Mouse (Mus musculus) brown adipose tissue, adult 24 weeks (tissue): ENCODE results near the gene Catsperg1. TPM values are rescaled to one million over a fixed set of nuclear protein-coding genes. Genes with fewer than 3 reads are reported as not detected.
"Not testable (repeated sequence)": the region's sequence is repeated elsewhere in the genome, so short reads cannot be mapped to it uniquely, and the experiment has no call there.

Experiments
- H3K27ac ChIP-seq: fragments of 200-500 bp; replicated peaks from 2 replicates; pipeline ENCODE4 v1.5.1; 2012; ENCODE audit warnings: low read depth, mild to moderate bottlenecking, low read length
- H3K4me1 ChIP-seq: fragments of 200-500 bp; 2 replicates; pipeline ENCODE4 v1.6.1; 2012; ENCODE audit warnings: low read length, mixed read lengths; ENCODE audit not compliant: control insufficient read depth, insufficient read depth, insufficient read length
- H3K4me3 ChIP-seq: fragments of 200-500 bp; 2 replicates; pipeline ENCODE4 v1.5.1; 2012; ENCODE audit warnings: low read depth, mild to moderate bottlenecking, low read length, moderate library complexity; ENCODE audit not compliant: insufficient read depth
- polyA plus RNA-seq: library from polyadenylated mRNA; stranded (reverse); fragments of >200 nt; gene quantifications from 2 replicates; pipeline ENCODE4 v1.2.4, GENCODE M21; 2012; ENCODE audit not compliant: missing spikeins, insufficient read depth, insufficient read length

The Catsperg1 gene
- polyA plus RNA-seq, 1 experiment: not detected

- Histone ChIP-seq H3K4me3 (peak overlapping the region; percentile 39), H3K27ac (peak overlapping the region; percentile 79)
- not testable (repeated sequence) for H3K4me1 ChIP-seq
These were observed 23.8 kb upstream of the Catsperg1 start for GRCm38 (mm10) chr7:29237596-29237995.

DNA sequence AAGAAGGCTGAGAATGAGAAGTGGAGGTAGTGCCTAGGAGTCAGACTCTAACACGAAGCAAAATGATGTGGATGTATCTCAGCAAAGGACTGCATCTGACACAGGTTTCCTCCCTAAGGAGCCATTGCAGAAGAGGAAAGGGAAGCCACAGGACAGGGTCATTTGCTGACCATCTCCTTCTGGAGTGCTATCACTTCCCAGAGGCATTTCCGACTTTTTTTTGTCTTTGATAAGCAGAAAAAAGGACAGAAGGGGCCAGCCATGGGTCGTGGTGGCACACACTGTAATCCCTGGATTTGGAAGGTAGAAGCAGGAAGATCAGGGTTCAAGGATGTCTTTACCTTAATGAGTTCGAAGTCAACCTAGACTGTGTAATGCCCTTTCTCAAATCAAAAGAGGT, 22.8 kb upstream of the Catsperg1 start:
- no peak overlapping the region for H3K4me3 ChIP-seq
- 0 out of 2 replicates have a peak overlapping the region, but pooled peaks have one; percentile 11 for H3K27ac ChIP-seq
- H3K4me1 ChIP-seq: peaks cover 5% of the 10 kb centered on the region; the same call in 1 of the 2 replicates

- H3K4me1 ChIP-seq: peaks cover 5% of the 10 kb centered on the region; the same call in 1 of the 2 replicates
- no peak overlapping the region for H3K4me3 ChIP-seq
- H3K27ac ChIP-seq: no peak overlapping the region
These were observed 20.8 kb upstream of the Catsperg1 start for GRCm38 (mm10) chr7:29234661-29235060.

GRCm38 (mm10) chr7:29233745-29234144, 19.9 kb upstream of the Catsperg1 start:
- H3K27ac ChIP-seq: no peak overlapping the region
- H3K4me3 ChIP-seq: no peak overlapping the region
- 0 out of 2 replicates have a peak, but pooled peaks cover under 1% of the 10 kb centered on the region for H3K4me1 ChIP-seq

DNA sequence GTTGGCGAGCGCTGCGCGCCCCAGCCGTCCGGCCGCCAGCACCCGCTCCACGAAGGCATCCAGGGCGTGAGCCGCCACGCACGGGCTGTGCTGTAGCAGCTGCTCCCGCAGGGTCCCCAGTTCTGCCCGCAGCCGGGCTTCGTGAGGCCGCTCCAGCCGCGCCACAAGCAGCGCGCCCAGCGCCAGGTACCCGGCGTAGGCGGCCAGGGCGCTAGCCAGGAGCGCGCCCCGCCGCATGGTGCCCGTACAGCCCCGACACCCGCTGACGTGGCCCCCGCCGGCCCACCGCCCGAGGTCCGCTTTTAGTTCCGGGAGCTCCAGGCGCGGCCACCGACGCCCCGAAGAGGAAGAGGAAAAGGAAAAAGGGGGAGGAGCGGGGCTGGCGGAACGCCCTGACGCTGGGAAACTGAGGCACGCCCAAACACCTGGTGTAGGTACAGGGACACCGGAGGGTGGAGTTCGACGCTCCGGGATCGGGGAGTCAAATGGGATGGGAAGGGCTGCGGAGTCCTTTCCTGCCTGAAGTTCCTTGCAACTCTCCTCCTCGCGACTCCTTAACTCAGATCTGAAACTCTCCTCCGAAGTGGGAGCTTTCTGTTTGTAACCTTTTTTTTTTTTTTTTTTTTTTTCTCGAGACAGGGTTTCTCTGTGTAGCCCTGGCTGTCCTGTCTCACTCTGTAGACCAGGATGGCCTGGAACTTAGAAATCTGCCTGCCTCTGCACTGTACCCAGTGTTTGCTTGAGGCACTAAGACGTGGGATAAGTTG, 18.6 kb upstream of the Catsperg1 start, which contains the start of gene Kcnk6:
TSS of gene Kcnk6 (minus strand) at position 269 of the 767 bp plus-strand sequence.
- H3K4me1 ChIP-seq: no peaks in the 10 kb centered on the region
- H3K27ac ChIP-seq: peak within 1 kb of the TSS; percentile 74
- H3K4me3 ChIP-seq: peak within 1 kb of the TSS; percentile 76

DNA sequence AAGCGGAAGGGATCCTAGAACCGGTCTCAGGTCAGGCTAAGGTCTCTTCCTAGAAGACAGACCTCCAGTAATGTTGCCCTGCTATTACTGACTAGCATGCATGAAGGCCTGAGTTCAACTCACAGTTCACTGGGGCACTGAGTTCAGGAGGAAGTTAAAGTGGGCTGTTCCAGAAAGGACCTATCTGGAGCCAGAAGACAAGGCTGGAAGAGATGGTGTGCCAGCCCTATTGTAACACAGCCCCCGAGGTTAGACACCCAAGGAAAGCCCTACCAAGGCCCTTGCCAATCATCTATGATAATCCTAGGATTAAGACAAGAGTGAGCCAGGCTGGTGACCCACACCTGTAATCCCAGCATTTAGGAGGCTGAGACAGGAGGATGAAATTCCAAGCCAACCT, 17.7 kb upstream of the Catsperg1 start:
- Histone ChIP-seq H3K4me3 (peak overlapping the region; percentile 76), H3K27ac (peak overlapping the region; percentile 74), H3K4me1 (no peaks in the 10 kb centered on the region)

DNA sequence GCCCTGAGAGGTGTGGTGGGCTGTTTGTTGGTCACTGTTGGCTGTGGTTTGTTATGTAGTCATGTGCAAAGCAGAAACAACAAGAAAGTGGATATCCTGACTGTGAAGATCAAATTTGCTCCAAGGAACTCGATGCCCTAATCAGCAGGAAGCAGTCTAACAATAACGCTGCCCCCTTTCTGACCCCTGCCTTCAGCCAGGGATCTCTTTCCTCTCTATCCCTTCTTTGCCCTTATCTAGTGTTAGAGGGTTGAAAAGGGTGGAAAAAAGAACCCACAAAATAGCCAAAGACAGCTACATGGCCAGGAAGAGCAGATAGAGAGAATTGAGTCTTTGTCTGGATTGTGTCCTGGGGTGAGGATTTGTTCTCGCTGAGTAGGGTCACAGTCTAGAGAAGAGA, 16.7 kb upstream of the Catsperg1 start:
- Histone ChIP-seq H3K27ac (peak overlapping the region; percentile 28; the same call in 1 of the 2 replicates), H3K4me3 (no peak overlapping the region), H3K4me1 (no peaks in the 10 kb centered on the region)

DNA sequence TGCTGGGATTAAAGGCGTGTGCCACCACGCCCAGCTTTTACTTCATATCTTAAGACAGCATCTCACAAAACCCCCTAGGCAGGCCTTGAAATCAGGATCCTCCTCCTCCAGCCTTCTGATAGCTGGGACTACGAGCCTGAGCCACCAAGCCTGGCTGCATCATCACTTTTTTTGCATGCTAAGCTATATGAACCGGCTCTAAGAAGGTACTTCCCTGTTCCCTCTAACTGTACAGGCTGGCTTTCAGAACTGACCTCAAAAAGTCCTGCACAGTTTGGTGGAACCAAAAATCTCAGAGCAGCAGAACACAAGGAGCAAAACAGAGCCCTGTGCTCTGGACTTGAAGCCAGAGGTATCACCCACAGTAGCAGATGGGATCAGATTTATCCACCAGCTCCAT, 14.4 kb upstream of the Catsperg1 start:
- Histone ChIP-seq H3K27ac (peak overlapping the region; percentile 21), H3K4me1 (no peaks in the 10 kb centered on the region), H3K4me3 (no peak overlapping the region)

- Histone ChIP-seq H3K4me3 (no peak overlapping the region), H3K27ac (no peak overlapping the region), H3K4me1 (no peaks in the 10 kb centered on the region)
These were observed 11.7 kb upstream of the Catsperg1 start for GRCm38 (mm10) chr7:29225520-29225919.

- Histone ChIP-seq H3K4me1 (no peaks in the 10 kb centered on the region), H3K4me3 (no peak overlapping the region), H3K27ac (no peak overlapping the region)
These were observed 11.0 kb upstream of the Catsperg1 start for GRCm38 (mm10) chr7:29224756-29225394.

GRCm38 (mm10) chr7:29214846-29215245, 1.0 kb upstream of the Catsperg1 start:
- no peak overlapping the region for H3K27ac ChIP-seq
- no peaks in the 10 kb centered on the region for H3K4me1 ChIP-seq
- H3K4me3 ChIP-seq: no peak overlapping the region

GRCm38 (mm10) chr7:29214236-29214635, 401 bp upstream of the Catsperg1 start:
- Histone ChIP-seq H3K4me1 (no peaks in the 10 kb centered on the region), H3K4me3 (no peak overlapping the region)

DNA sequence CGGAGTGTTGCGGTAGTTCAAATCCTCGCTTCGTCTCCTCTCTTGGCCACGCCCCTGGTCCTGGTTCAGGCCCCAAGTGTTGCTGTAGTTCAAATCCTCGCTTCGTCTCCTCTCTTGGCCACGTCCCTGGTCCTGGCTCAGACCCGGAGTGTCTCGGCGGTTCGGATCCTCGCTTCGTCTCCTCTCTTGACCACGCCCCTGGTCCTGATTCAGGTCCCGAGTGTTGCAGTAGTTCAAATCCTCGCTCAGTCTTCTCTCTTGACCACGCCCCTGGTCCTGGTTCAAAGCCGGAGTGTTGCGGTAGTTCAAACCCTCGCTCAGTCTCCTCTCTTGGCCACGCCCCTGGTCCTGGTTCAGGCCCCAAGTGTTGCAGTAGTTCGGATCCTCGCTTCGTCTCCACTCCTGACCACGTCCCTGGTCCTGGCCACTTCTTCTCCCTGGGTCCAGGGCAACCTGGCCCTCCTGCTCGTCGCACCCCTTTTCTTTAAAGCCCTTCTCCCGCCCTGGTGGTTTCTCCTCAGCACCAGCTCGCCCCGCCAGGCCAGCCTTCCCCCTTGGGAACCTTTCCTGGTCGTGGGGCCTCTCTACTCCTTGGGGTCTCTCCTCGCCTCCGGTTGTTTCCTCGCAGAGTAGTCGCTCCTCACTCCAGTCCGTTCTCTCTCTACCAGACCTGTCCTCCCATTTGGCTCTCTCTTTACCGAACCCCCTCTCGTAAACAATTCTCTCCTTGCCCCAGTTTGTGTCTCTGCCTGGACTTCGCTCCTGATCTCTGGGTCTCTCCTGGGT, 867 bp downstream of the Catsperg1 start:
- not testable (repeated sequence) for H3K4me3 ChIP-seq, H3K4me1 ChIP-seq, H3K27ac ChIP-seq

More at GRCm38 (mm10) chr7:29214236-29214635, 401 bp upstream of the Catsperg1 start:
- H3K27ac ChIP-seq: no peak overlapping the region

GRCm38 (mm10) chr7:29212199-29212765, 1.6 kb downstream of the Catsperg1 start:
- Histone ChIP-seq H3K4me1 (no peaks in the 10 kb centered on the region), H3K27ac (0 out of 2 replicates have a peak overlapping the region, but pooled peaks have one; percentile 83), H3K4me3 (peak overlapping the region; percentile 68)
